Mouse (Mus musculus): Measurements from ENCODE around the gene Eid2b.
A peak's percentile ranks its signal among the peaks of the same experiment; 100 is the strongest.

Gene Eid2b

DNA sequence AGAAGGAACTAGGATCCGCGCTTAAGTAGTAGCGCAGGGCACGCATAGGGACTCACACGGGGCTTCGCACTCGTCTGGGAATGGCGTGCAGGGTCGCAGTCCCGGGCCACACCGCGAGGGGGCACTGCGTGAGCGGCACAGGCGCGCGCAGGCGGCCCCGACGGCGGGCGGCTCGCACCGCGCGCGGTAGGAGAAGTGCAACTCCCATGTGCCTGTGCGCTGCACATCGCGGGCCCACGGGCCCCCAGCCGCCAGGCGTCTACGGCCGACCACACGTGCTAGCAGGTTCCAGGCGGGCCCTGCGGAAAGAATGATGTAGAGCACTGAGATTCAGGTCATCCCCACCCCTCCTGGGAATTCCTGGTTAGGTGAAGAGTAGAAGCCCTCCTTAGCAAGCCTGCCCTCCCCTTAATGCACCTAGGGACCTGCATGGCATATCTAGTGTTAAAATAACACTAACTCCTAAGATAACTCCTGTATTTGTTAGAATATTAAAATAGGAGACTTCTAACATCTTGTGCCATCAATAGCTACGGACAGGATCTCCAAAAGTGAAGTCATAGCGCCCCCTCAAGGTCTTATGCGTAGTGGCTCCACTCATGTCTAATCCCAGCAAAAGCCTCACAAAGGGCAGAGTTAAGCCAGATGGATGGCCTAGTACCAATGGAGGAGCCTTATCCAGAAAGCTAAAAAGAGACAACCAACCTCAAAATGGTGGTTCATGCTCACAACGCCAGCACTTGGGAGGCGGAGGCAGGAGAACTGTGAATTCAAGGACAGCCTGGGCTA is 21.5 kb downstream of the Eid2b start:
- DNase-seq (ENCODE audit: low read depth, low spot score): peak; percentile 82

DNA sequence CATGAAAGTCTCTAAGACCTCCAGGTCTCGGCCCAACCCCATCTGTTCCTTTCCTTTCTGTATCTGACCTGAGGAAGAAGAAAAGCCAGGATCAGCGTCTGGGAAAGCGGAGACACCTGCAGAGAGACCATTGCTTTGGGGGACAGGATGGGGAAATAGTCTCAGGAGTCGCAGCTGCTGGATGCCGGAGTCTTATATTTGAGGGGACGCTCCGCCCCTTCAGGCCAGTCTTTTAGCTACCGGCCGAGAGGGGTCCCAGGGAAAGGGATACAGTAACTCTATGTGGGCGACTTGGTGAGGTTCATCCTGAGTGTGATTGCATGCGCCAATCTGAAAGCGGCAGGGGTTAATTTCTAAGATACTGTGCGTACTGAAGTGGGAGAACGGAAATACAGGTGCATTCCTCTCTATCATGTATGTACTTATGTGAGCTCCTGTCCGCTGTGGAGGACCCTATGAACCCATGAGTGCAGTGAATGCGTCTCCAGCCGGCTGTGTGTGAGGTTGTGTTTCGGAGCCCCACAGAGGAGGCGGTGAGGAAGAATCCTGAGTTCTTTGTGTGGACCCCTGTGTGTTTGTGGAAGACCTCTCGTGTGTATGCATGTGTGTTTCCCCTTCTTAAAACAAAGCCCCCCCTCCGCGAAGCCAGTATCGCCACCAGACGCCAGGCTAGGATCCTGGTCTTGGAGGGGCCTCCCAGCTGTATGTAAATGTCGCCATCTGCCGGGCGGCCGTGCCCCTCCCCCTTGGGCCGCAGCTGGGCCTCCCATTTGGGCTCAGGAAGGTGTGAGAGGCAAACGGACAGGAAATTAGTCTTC is 24.3 kb downstream of the Eid2b start, which contains the start of gene Dll3:
Gene Dll3, minus strand, starts transcription at position 623 of the 818 bp plus-strand sequence.
- peak; percentile 81 for DNase-seq (ENCODE audit: low read depth, low spot score)

GRCm38 (mm10) chr7:28305641-28306040 is 28.1 kb downstream of the Eid2b start:
- no peak for DNase-seq (ENCODE audit: low read depth, low spot score)

DNA sequence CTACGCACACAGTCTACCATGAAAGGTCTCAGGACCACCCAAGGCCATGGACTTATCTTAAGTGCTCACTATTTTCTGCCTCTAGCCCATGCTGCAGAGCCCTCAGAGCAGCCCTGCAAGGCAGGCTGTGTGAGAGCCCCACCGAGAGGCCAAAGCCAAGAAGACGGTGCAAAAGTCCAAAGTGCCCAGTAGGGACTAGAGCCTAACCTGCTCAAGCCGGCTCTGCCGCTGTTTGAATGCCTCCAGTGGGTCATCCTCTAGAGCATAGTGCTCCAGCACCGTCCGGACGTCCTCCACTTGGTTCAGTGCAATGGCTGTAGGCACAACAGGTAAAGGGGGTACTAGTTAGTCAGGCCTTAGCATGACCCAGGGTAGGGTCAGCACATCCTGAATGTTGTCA is 28.7 kb downstream of the Eid2b start:
- no peak for DNase-seq (ENCODE audit: low read depth, low spot score)

DNA sequence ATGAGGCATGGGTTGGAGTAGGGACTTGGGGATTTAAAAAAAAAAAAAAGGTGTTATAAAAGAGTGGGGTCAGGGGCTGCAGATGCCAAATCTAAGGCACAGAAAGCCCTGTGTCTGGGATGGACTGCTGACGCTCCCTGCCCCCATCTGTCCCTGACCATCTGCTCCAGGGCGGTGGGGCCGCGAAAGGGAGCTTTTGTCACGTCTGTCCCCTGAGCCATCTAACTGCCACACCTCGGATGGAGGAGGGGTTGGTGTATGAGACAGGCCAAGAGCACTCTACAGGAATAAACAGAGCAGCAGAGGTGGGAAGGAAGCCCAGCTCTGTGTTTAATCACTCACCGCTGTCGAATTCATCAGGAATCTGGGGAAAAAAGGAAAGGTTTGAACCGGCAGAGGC is 32.2 kb downstream of the Eid2b start:
- DNase-seq (ENCODE audit: low read depth, low spot score): no peak

GRCm38 (mm10) chr7:28311151-28311925 is 33.8 kb downstream of the Eid2b start:
- DNase-seq (ENCODE audit: low read depth, low spot score): no peak

DNA sequence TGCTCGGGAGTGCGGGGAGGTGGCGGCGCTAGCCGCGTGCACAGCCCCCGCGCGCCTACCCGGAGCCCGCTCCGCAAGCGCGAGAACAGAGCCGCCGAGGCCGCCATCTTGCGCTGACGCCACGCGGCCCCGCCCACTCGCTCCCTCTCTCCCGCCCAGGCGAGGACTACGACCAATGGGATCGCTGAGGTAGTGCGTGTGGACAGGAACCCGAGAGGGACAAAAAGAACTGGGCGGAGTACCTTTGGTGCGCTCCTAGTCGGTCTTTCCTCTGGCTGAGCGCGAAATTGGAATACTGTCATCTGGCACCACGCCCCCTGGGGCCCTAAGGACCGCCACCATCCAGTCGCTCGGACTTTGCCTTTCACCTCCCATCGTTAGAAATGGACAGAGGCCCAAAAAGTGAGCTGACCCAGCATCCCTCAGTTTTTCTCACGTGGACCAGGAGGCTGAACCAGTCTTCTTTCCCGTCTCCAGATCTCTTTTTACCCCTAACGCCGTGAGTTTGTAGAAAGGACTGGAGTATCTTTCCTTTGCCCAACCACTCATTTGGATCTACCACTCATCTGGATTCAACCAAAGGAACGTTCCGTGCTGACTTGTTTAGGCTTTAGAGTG is 34.5 kb downstream of the Eid2b start, which contains the start of gene Timm50:
Gene Timm50, minus strand, starts transcription at position 147 of the 618 bp plus-strand sequence.
- peak; percentile 97 for DNase-seq (ENCODE audit: low read depth, low spot score)

GRCm38 (mm10) chr7:28318036-28318435 is 40.5 kb downstream of the Eid2b start:
- DNase-seq (ENCODE audit: low read depth, low spot score): no peak

GRCm38 (mm10) chr7:28318714-28319113 is 41.2 kb downstream of the Eid2b start:
- no peak for DNase-seq (ENCODE audit: low read depth, low spot score)

DNA sequence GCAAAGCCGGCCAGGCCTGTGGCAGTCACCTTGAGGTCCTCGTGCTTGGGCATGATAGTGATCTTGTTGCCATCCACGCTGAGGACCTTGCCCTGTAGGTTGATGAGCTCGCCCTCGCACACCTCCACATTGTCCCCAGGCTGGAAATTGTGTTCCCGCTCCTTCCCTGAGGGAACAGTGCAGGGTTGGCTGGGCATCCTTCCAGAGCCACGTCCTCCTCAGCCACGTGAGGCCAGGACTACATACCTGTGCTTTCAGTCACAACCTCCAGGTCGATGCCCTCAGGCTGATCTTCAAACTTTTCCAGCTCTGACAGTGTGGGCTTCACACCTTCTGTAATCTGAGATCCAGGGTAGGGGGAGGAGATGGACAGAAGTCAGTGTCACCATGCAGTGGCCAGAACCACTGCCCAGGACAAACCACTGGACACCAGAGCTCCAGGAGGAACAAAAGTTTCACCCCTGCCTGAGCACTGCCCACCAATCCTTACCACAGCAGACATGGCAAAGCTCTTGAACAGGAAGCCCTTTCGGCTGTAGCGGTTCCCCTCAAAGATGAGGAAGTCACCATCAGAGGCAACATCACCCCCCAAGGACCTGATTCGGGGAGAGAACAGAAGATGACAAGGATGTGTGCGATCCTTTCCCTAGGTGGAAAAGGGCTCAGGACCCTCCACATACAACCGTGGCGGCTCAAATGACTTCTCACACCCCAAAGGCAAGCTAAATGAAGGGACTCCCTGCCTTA is 44.6 kb downstream of the Eid2b start:
- DNase-seq (ENCODE audit: low read depth, low spot score): no peak

GRCm38 (mm10) chr7:28325293-28325692 is 47.8 kb downstream of the Eid2b start:
- DNase-seq (ENCODE audit: low read depth, low spot score): no peak

DNA sequence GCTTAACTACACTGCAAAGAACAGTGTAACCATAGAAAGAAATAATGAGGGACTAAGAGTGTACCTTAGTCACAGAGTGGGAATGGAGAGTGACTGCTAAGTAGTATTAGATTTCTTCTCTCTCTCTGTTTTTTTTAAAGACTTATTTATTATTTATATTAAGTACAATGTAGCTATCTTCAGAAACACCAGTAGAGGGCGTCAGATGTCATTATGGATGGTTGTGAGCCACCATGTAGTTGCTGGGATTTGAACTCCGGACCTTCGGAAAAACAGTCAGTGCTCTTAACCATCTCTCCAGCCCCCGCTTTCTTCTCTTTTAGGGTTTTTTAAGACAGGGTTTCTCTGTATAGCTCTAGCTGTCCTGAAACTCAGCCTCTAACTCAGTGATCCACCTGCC is 48.9 kb downstream of the Eid2b start:
- no peak for DNase-seq (ENCODE audit: low read depth, low spot score)

DNA sequence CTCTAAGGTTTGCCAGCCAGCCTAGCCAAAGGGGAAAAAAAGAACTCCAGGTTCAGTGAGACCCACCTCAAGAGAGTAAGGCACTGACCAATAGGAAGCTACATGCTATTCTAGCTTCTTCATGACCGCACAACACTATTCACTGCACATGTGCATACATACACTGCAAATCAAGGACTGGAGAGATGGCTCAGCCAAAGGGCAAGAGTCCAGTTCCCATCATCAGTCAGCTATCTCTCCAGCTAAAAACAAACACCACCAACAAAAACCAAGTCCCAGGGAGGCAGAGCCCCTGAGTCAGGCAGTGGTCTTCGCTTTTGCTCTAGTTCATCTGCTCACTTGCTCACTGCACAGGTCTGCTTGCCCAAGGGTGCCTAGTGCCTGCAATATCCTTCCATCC is 50.7 kb downstream of the Eid2b start:
- DNase-seq (ENCODE audit: low read depth, low spot score): no peak
